Mouse (Mus musculus) lung, postnatal 10 days (tissue): ENCODE results near the gene Casq2.
"Not testable (repeated sequence)": the region's sequence is repeated elsewhere in the genome, so short reads cannot be mapped to it uniquely, and the experiment has no call there.

Experiments
- DNase-seq: peaks from one replicate; pipeline ENCODE4 v3.0.0; 2021

Casq2 gene

GRCm38 (mm10) chr3:102138899-102139298, 52.7 kb downstream of the Casq2 start:
- no peak for DNase-seq

GRCm38 (mm10) chr3:102140606-102141005, 54.4 kb downstream of the Casq2 start:
- DNase-seq: no peak

- DNase-seq: no peak
Measured at GRCm38 (mm10) chr3:102141451-102141850, 55.2 kb downstream of the Casq2 start.

- no peak for DNase-seq
Measured at GRCm38 (mm10) chr3:102141893-102142292, 55.7 kb downstream of the Casq2 start.

GRCm38 (mm10) chr3:102142947-102143346, 56.7 kb downstream of the Casq2 start:
- no peak for DNase-seq

- DNase-seq: no peak
Measured at GRCm38 (mm10) chr3:102143536-102143935, 57.3 kb downstream of the Casq2 start.

GRCm38 (mm10) chr3:102144401-102144800, 58.2 kb downstream of the Casq2 start:
- DNase-seq: no peak

GRCm38 (mm10) chr3:102145645-102146386, 59.6 kb downstream of the Casq2 start:
- no peak for DNase-seq

GRCm38 (mm10) chr3:102146428-102146827, 60.2 kb downstream of the Casq2 start:
- DNase-seq: no peak

- no peak for DNase-seq
Measured at GRCm38 (mm10) chr3:102147189-102147588, 61.0 kb downstream of the Casq2 start.

GRCm38 (mm10) chr3:102149941-102150340, 63.7 kb downstream of the Casq2 start:
- no peak for DNase-seq

GRCm38 (mm10) chr3:102151850-102152249, 65.6 kb downstream of the Casq2 start:
- DNase-seq: no peak

GRCm38 (mm10) chr3:102152471-102152870, 66.3 kb downstream of the Casq2 start:
- DNase-seq: no peak

GRCm38 (mm10) chr3:102152872-102153271, 66.7 kb downstream of the Casq2 start:
- peak; percentile 52 for DNase-seq

- DNase-seq: no peak
Measured at GRCm38 (mm10) chr3:102154107-102154506, 67.9 kb downstream of the Casq2 start.

GRCm38 (mm10) chr3:102156737-102157136, 70.5 kb downstream of the Casq2 start:
- DNase-seq: peak; percentile 38

- no peak for DNase-seq
Measured at GRCm38 (mm10) chr3:102157652-102158051, 71.4 kb downstream of the Casq2 start.

GRCm38 (mm10) chr3:102158759-102159422, 72.7 kb downstream of the Casq2 start:
- DNase-seq: no peak

GRCm38 (mm10) chr3:102159423-102160325, 73.5 kb downstream of the Casq2 start:
- peak; percentile 72 for DNase-seq

GRCm38 (mm10) chr3:102163861-102164260, 77.6 kb downstream of the Casq2 start:
- DNase-seq: not testable (repeated sequence)

- DNase-seq: no peak
Measured at GRCm38 (mm10) chr3:102164911-102165310, 78.7 kb downstream of the Casq2 start.

- peak; percentile 59 for DNase-seq
Measured at GRCm38 (mm10) chr3:102165536-102166286, 79.5 kb downstream of the Casq2 start.

GRCm38 (mm10) chr3:102166287-102166620, 80.0 kb downstream of the Casq2 start:
- no peak for DNase-seq
